Mouse (Mus musculus) thymus, adult 2 months (tissue): ENCODE data around the gene Prrt1. TPM values are rescaled to one million over a fixed set of nuclear protein-coding genes. Genes with fewer than 3 reads are reported as not detected.

ENCODE experiments used
- DNase-seq: peaks from one replicate; pipeline ENCODE4 v3.0.0; 2021
- H3K27ac ChIP-seq: fragments of 200-500 bp; 2 replicates; pipeline ENCODE4 v1.5.1; 2012; ENCODE audit warnings: low read length, control low read depth; ENCODE audit not compliant: control insufficient read depth, insufficient read depth
- H3K27me3 ChIP-seq: fragments of 200-500 bp; 2 replicates; pipeline ENCODE4 v1.6.1; 2012; ENCODE audit warnings: mild to moderate bottlenecking, low read length, moderate library complexity, mixed read lengths; ENCODE audit not compliant: control insufficient read depth, insufficient read depth
- H3K36me3 ChIP-seq: fragments of 200-500 bp; 2 replicates; pipeline ENCODE4 v1.6.1; 2012; ENCODE audit warnings: mild to moderate bottlenecking, low read length, moderate library complexity; ENCODE audit not compliant: control insufficient read depth, insufficient read depth
- H3K4me1 ChIP-seq: fragments of 200-500 bp; replicated peaks from 2 replicates; pipeline ENCODE4 v1.6.1; 2012; ENCODE audit warnings: low read length; ENCODE audit not compliant: control insufficient read depth, insufficient read depth
- H3K4me3 ChIP-seq: fragments of 200-500 bp; 2 replicates; pipeline ENCODE4 v1.5.1; 2012; ENCODE audit warnings: mild to moderate bottlenecking, low read length, control low read depth, moderate library complexity; ENCODE audit not compliant: control insufficient read depth, insufficient read depth
- CTCF ChIP-seq: fragments of 200-500 bp; IDR thresholded peaks from 2 replicates; pipeline ENCODE4 v1.5.1; 2012; ENCODE audit warnings: mild to moderate bottlenecking, control low read depth, low read length, moderate library complexity, borderline replicate concordance; ENCODE audit not compliant: control insufficient read depth, poor library complexity, insufficient read depth; ENCODE audit errors: extremely low read depth
- POLR2A ChIP-seq: fragments of 200-500 bp; IDR thresholded peaks from 2 replicates; pipeline ENCODE4 v1.6.1; 2012; ENCODE audit warnings: mild to moderate bottlenecking, low read length, control low read depth, moderate library complexity; ENCODE audit not compliant: control insufficient read depth, poor library complexity, insufficient read depth; ENCODE audit errors: extremely low read depth
- WGBS: fragments of 180-500 bp; shearing (Covaris S2); methylation state at CpG from one replicate; pipeline ENCODE4 v1.1.7; 2018; 5-methylcytosine and 5-hydroxymethylcytosine counted together
- polyA plus RNA-seq: library from polyadenylated mRNA; depleted of rRNA; stranded (reverse); fragments of >200 nt; gene quantifications from 2 replicates; pipeline ENCODE4 v1.2.3, GENCODE M21; 2012

The Prrt1 gene
- polyA plus RNA-seq, 1 experiment: 361 TPM

GRCm38 (mm10) chr17:34631647-34632046 is 2.3 kb downstream of the Prrt1 start:
- H3K27me3 ChIP-seq: no peaks in the 10 kb centered on the region
- WGBS: 25% methylated on average over 12 of the region's 12 CpGs
- peak overlapping the region; percentile 95 for H3K27ac ChIP-seq
- peaks cover 33% of the 10 kb centered on the region for H3K4me1 ChIP-seq
- H3K36me3 ChIP-seq: no peaks in the 10 kb centered on the region
- DNase-seq: no peak
- no peak for TF ChIP-seq CTCF
- no peak for TF ChIP-seq POLR2A
- H3K4me3 ChIP-seq: peak overlapping the region; percentile 97

DNA sequence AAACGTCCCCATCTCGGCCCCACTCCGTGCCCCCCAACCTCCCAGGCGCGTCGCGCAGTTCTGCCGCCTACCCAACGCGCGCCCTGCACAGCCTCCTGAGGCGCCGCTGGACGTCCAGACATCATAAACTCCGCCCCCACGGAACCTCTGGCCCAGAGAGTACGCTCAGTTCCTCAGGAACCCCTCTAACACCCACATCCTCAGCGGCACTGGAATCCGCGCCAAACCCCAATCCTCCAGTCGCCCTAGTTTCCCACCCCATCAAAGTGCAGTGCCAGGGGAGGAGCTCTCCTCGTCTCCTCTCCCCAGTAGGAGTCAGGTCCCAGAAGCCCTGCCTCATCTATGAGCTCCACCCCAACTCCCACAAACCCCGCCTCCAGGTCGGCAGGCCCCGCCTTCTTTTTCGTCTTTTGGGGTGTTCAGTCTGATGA is 2.9 kb downstream of the Prrt1 start:
- peak overlapping the region; percentile 97 for H3K4me3 ChIP-seq
- peak overlapping the region; percentile 5; the same call in 1 of the 2 replicates for H3K27ac ChIP-seq
- H3K36me3 ChIP-seq: no peaks in the 10 kb centered on the region
- DNase-seq: peak; percentile 88
- H3K27me3 ChIP-seq: no peaks in the 10 kb centered on the region
- WGBS: 1% methylated on average over 26 of the region's 26 CpGs
- H3K4me1 ChIP-seq: peaks cover 30% of the 10 kb centered on the region
- peak; percentile 63 for TF ChIP-seq POLR2A
- TF ChIP-seq CTCF: no peak

DNA sequence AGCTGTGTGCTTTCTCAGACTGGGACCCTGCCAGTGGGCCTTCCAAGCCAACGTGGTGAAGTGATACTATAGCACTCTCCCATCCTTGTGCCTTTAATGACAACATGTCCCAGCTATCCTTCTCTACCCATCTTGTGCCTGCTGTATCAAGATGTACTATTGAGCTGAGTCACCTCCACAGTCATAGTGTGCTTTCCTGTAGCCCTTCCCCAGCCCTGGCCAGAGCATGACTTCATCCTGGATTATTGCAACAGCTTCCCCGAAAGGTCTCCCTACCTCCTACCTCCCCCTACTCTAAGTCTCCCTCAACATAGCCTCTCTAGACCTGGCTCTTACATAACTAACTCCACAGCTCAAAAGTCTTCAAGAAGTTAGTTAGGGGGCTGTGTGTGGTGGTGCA is 6.3 kb downstream of the Prrt1 start:
- Histone ChIP-seq H3K27ac (no peak overlapping the region), H3K4me3 (no peak overlapping the region), H3K4me1 (peaks cover 20% of the 10 kb centered on the region), H3K27me3 (no peaks in the 10 kb centered on the region), H3K36me3 (no peaks in the 10 kb centered on the region)
- TF ChIP-seq POLR2A: no peak
- no peak for TF ChIP-seq CTCF
- DNase-seq: no peak
- WGBS: 93% methylated on average over 2 of the region's 2 CpGs

GRCm38 (mm10) chr17:34637459-34637858 is 8.1 kb downstream of the Prrt1 start:
- peak overlapping the region; percentile 15; the same call in 1 of the 2 replicates for H3K27ac ChIP-seq
- H3K4me3 ChIP-seq: no peak overlapping the region
- no peaks in the 10 kb centered on the region for H3K36me3 ChIP-seq
- no peak for TF ChIP-seq CTCF
- TF ChIP-seq POLR2A: no peak
- H3K4me1 ChIP-seq: peaks cover 12% of the 10 kb centered on the region; the same call in 1 of the 2 replicates
- DNase-seq: no peak
- no peaks in the 10 kb centered on the region for H3K27me3 ChIP-seq
- 76% methylated on average over 3 of the region's 3 CpGs for WGBS

GRCm38 (mm10) chr17:34639461-34640255 is 10.3 kb downstream of the Prrt1 start:
- WGBS: 79% methylated on average over 7 of the region's 7 CpGs
- H3K27ac ChIP-seq: peak overlapping the region; percentile 55; the same call in 1 of the 2 replicates
- DNase-seq: no peak

GRCm38 (mm10) chr17:34640778-34641601 is 11.7 kb downstream of the Prrt1 start:
- no peak for DNase-seq

More at GRCm38 (mm10) chr17:34639461-34640255, 10.3 kb downstream of the Prrt1 start:
- Histone ChIP-seq H3K36me3 (no peaks in the 10 kb centered on the region), H3K4me1 (peaks cover 6% of the 10 kb centered on the region; the same call in 1 of the 2 replicates), H3K27me3 (no peaks in the 10 kb centered on the region), H3K4me3 (no peak overlapping the region)
- TF ChIP-seq POLR2A: no peak
- no peak for TF ChIP-seq CTCF

More at GRCm38 (mm10) chr17:34640778-34641601, 11.7 kb downstream of the Prrt1 start:
- Histone ChIP-seq H3K4me3 (no peak overlapping the region), H3K4me1 (peaks cover 12% of the 10 kb centered on the region), H3K27ac (no peak overlapping the region), H3K36me3 (no peaks in the 10 kb centered on the region), H3K27me3 (no peaks in the 10 kb centered on the region)
- whole genome bisulfite sequencing: 79% methylated on average over 11 of the region's 11 CpGs
- no peak for TF ChIP-seq CTCF
- TF ChIP-seq POLR2A: no peak
